Comparison of ENCODE assay signal across 9 mouse cellular contexts in the genomic region with DNA sequence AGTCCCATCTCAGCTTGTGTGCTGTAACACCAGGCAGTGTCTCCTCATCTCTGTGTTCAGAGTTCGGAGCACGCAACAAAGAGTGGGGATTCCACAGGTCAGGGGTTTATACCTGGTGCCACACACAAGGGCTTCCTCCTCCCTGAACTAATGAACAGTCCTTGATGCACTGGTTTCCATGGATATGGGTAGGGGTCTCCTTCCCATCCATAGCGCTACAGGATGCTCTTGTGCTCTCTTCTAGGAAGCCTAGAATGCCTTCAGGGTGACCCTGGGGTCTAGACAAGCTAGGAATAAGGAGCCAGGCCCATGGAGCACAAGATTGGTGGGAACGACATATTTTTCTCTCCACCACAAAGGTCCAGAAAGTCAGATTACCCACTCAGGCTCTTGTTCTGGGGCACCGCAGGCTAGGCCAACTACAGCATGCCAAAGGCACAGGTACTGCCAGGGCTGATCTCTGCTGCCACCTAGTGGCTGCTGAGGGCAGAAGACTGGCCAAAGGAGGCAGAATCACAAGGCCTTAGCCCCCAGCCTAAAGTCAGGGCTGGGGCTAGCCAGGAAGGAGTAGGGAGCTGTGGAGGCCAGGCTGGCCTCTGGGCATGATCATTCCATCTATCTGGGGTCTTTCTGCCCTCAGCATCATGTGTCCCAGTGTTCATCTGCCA. TPM values are rescaled to one million over a fixed set of nuclear protein-coding genes. Genes with fewer than 3 reads are reported as not detected.
DNase-seq lines count a peak whose midpoint lies in the region; ATAC-seq lines count a peak whose summit lies in the region.
"Had no signal": no experiment of that assay in that cellular context is flagged by ENCODE, and none has a peak within 500 bp of the region (broad histone marks: within the 10 kb centered on the region; RNA-seq: fewer than 3 reads in every experiment).

No protein-coding gene starts in this region.

- H3K4me1 ChIP-seq in forebrain, embryonic 14.5 days (ENCODE audit: control insufficient read depth, insufficient read depth, low read length) = no peaks in the 10 kb centered on the region
- peaks cover 4% of the 10 kb centered on the region; the same call in 1 of the 2 replicates for H3K4me1 ChIP-seq in hindbrain, embryonic 10.5 days (replicated peaks)
- no peaks in the 10 kb centered on the region for H3K4me1 ChIP-seq in midbrain, embryonic 10.5 days
- H3K4me1 ChIP-seq: midbrain, embryonic 12.5 days had no signal

- WGBS in forebrain, embryonic 14.5 days = 72% methylated on average over 5 of the region's 5 CpGs
- WGBS in hindbrain, embryonic 10.5 days = 69% methylated on average over 5 of the region's 5 CpGs
- WGBS in midbrain, embryonic 10.5 days = 66% methylated on average over 5 of the region's 5 CpGs

- H3K27me3 ChIP-seq in forebrain, embryonic 14.5 days (replicated peaks; ENCODE audit: control insufficient read depth, insufficient read depth, low read length) = 0 out of 2 replicates have a peak, but pooled peaks cover 4% of the 10 kb centered on the region
- no peaks in the 10 kb centered on the region for H3K27me3 ChIP-seq in hindbrain, embryonic 10.5 days (ENCODE audit: insufficient read depth, poor library complexity, severe bottlenecking)
- no peaks in the 10 kb centered on the region for H3K27me3 ChIP-seq in midbrain, embryonic 10.5 days (ENCODE audit: low read depth, poor library complexity, severe bottlenecking)

- H3K9ac ChIP-seq in forebrain, embryonic 14.5 days (ENCODE audit: low read length) = no peak overlapping the region
- H3K9ac ChIP-seq: midbrain, embryonic 12.5 days had no signal

- no peak overlapping the region for H3K4me2 ChIP-seq in forebrain, embryonic 14.5 days (ENCODE audit: low read length)
- H3K4me2 ChIP-seq: midbrain, embryonic 12.5 days had no signal

- H3K36me3 ChIP-seq in forebrain, embryonic 14.5 days (ENCODE audit: control insufficient read depth, insufficient read depth, low read length) = no peaks in the 10 kb centered on the region
- H3K36me3 ChIP-seq in hindbrain, embryonic 10.5 days = no peaks in the 10 kb centered on the region
- H3K36me3 ChIP-seq in midbrain, embryonic 10.5 days = no peaks in the 10 kb centered on the region
- H3K36me3 ChIP-seq: midbrain, embryonic 12.5 days had no signal

- H3K4me3 ChIP-seq in forebrain, embryonic 14.5 days (ENCODE audit: low read depth, low read length) = no peak overlapping the region
- no peak overlapping the region for H3K4me3 ChIP-seq in hindbrain, embryonic 10.5 days
- no peak overlapping the region for H3K4me3 ChIP-seq in midbrain, embryonic 10.5 days
- H3K4me3 ChIP-seq: midbrain, embryonic 12.5 days had no signal

- peak; percentile 90 for DNase-seq in NIH3T3 (ENCODE audit: low read depth)
- peak; percentile 62 for DNase-seq in cerebellum, adult 11 months
- DNase-seq in forebrain, embryonic 14.5 days (ENCODE audit: low spot score) = peak; percentile 88
- peak; percentile 73 for DNase-seq in hindbrain, embryonic 10.5 days (ENCODE audit: low spot score)
- DNase-seq in left cerebral cortex, adult 18-20 months (ENCODE audit: low spot score in 2 of 2) = peak; percentile 65 to 72
- DNase-seq in midbrain, embryonic 10.5 days (ENCODE audit: low spot score) = peak; percentile 80
- DNase-seq in right cerebral cortex, postnatal 4 days = peak; percentile 81

- no peaks in the 10 kb centered on the region for H3K9me3 ChIP-seq in forebrain, embryonic 14.5 days (replicated peaks; ENCODE audit: control insufficient read depth, low read length)
- H3K9me3 ChIP-seq in hindbrain, embryonic 10.5 days = no peaks in the 10 kb centered on the region
- H3K9me3 ChIP-seq in midbrain, embryonic 10.5 days (replicated peaks) = no peaks in the 10 kb centered on the region
- H3K9me3 ChIP-seq: midbrain, embryonic 12.5 days had no signal

- H3K27ac ChIP-seq in forebrain, embryonic 14.5 days (ENCODE audit: low read depth, low read length) = no peak overlapping the region
- no peak overlapping the region for H3K27ac ChIP-seq in hindbrain, embryonic 10.5 days
- H3K27ac ChIP-seq in midbrain, embryonic 10.5 days (replicated peaks) = no peak overlapping the region
- H3K27ac ChIP-seq: midbrain, embryonic 12.5 days had no signal

- peak; percentile 62; the same call in 1 of the 2 replicates for ATAC-seq in forebrain, embryonic 14.5 days
- ATAC-seq in activated CD4-positive, CD25-positive, alpha-beta regulatory T cell, adult 4 months = no peak

RNA-seq across cellular contexts. Expression of a gene that starts 40.1 kb away (rescaled TPM):
- polyA plus RNA-seq in forebrain, embryonic 14.5 days (2014; fragmentation: Nextera tagmentation; extraction: Ambion mirVana) = 46.3 and 46.9 TPM in 2 replicates
- 58.8 and 68.1 TPM in 2 replicates for polyA plus RNA-seq in hindbrain, embryonic 10.5 days (2016; fragmentation: Nextera tagmentation; extraction: Ambion mirVana)
- 10 to 100 TPM; 21.8 to 24.2 TPM for total RNA-seq in left cerebral cortex, adult 18-20 months (2021)
- polyA plus RNA-seq in midbrain, embryonic 10.5 days (2016; fragmentation: Nextera tagmentation; extraction: Ambion mirVana) = 63.9 and 70.4 TPM in 2 replicates
- polyA plus RNA-seq in activated CD4-positive, CD25-positive, alpha-beta regulatory T cell, adult 4 months (2017; shearing (Covaris generic)) = 10 to 100 TPM; 23.2 to 28.0 TPM

RNA-seq across cellular contexts. Expression of a gene that starts 40.4 kb away (rescaled TPM):
- polyA plus RNA-seq in forebrain, embryonic 14.5 days (2014; fragmentation: Nextera tagmentation; extraction: Ambion mirVana) = 0.45 and 0.48 TPM in 2 replicates
- 0.77 and 1.2 TPM in 2 replicates for polyA plus RNA-seq in hindbrain, embryonic 10.5 days (2016; fragmentation: Nextera tagmentation; extraction: Ambion mirVana)
- total RNA-seq in left cerebral cortex, adult 18-20 months (2021) = 1 to 10 TPM in 1 of 2 experiments, under 1 TPM in 1; 0.67 to 1.1 TPM
- polyA plus RNA-seq in midbrain, embryonic 10.5 days (2016; fragmentation: Nextera tagmentation; extraction: Ambion mirVana) = 0.27 and 0.71 TPM in 2 replicates
- polyA plus RNA-seq in activated CD4-positive, CD25-positive, alpha-beta regulatory T cell, adult 4 months (2017; shearing (Covaris generic)) = under 1 TPM; 0.62 to 0.64 TPM
